Mouse (Mus musculus) c-Kit-negative CD71-positive TER-119-positive erythroid progenitor cells, embryonic 14.5 days (primary cell): ENCODE measurements around the gene Usp31.
A peak's percentile ranks its signal among the peaks of the same experiment; 100 is the strongest.

Experiments
- DNase-seq: peaks from one replicate; pipeline ENCODE4 v3.0.0-alpha.2; 2013; ENCODE audit warnings: low read depth, low spot score

The Usp31 gene

DNA sequence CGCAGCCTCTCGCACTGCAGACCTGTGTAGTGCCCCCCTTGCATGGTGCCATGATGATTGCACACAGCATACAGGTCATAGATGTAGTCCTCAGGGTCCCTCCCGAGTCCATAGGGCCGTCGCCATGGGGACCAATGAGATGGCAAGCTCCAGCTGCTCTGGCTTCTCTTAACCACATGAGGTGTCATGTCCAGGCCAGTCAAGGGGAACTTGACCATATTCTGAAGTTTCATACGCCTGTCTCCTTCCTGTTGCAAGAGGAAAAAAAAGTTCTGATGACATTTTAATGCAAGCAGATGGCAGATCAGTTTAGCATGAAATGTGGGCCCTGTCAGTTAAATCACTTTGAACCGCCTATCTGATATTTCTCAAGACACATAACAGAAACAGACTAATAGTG, 48.2 kb downstream of the Usp31 start:
- DNase-seq = no peak

GRCm38 (mm10) chr7:121654675-121655074, 52.4 kb downstream of the Usp31 start:
- no peak for DNase-seq

DNA sequence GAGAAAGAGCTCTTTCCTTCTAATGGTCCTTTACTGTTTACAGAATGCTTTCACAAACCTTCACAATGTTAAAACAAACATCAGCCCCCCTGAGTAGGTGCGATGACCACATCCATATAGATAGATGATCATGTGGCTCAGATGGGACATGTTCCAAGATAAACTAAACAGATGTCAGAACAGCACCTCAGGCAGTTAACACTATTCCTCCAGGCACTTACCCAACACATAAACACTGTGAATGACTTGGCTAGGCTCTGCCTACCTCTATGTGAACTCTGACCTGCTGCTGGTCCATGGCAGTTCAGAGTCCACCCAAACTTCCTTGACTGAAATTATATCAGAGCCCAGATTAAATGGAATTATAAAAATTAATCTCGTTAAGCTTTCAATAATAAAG, 54.4 kb downstream of the Usp31 start:
- no peak for DNase-seq

- no peak for DNase-seq
These were observed 56.3 kb downstream of the Usp31 start for GRCm38 (mm10) chr7:121650724-121651123.

DNA sequence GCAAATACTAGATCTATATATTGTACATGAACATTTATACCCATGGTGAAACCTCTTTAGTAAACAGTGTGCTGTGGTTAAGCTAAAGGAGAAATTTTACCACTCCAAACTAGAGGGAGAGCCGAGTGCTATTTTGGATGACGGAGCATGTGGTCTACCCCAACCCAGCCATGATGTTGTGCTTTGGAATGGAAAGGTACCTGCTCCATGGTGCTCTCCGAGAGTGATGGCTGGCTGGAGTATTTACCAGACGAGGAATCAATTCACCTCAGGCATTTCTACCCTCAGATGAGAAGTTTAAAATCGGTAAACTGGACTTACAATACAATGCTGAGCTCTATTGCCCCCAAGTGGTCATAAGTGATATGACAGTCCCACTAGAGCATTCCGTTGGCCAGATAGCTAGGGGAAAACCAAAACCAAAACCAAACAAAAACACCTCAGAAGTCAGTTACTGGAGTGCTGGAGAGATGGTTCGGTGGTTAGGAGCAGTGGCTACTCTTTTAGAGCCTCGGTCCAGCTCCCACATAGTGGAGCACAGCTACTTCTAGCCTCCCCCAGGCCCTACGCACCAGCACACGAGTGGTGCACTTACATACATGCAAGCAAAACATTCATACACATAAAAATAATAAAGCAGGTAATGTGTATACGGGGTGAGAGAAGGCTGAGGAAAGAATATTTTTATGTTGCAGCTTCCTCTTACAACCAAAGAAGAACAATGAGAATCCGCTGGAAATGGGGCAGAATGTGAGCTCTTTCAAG, 65.9 kb downstream of the Usp31 start:
- peak; percentile 20 for DNase-seq

DNA sequence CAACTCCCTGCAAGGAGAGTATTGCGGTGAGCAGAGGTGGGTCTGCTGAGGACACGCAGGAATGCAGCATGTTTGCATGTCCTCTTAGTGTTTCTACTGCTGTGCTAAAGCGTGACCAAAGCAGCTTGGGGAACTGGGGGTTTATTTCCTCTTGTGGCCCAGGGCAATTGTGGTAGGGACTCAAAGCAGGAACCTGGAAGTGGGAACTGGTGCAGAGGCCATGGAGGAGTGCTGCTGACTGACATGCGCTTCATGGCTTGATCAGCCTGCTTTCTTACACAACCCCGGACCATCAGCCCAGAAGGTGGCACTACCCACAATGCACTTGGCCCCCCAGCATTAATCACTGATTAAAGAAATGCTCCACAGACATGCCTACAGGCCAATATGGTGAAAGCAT, 70.3 kb downstream of the Usp31 start:
- no peak for DNase-seq

- no peak for DNase-seq
These were observed 72.8 kb downstream of the Usp31 start for GRCm38 (mm10) chr7:121634236-121634635.

GRCm38 (mm10) chr7:121622835-121623420, 84.1 kb downstream of the Usp31 start:
- DNase-seq = no peak

- DNase-seq = no peak
These were observed 84.6 kb downstream of the Usp31 start for GRCm38 (mm10) chr7:121622433-121622832.

DNA sequence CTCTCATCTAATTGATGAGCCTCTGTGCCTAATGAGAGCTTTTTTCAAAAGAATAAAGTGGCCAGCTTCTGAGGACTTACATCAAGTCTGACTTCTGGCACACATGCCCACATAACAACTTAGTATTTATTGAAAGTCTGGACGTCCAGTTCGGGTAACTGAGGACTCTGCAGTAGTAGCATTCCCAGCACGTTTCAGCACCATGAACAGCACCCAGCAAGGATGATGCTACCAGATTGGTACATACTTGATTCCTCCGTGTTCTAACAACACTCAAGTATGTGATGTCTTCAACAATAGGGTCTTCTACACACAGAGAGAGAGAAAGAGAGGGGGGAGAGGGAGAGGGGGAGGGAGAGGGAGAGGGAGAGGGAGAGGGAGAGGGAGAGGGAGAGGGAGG, 105.4 kb downstream of the Usp31 start:
- DNase-seq = no peak

GRCm38 (mm10) chr7:121596401-121596800, 110.7 kb downstream of the Usp31 start:
- no peak for DNase-seq

- DNase-seq = no peak
These were observed 111.6 kb downstream of the Usp31 start for GRCm38 (mm10) chr7:121595496-121595895.

DNA sequence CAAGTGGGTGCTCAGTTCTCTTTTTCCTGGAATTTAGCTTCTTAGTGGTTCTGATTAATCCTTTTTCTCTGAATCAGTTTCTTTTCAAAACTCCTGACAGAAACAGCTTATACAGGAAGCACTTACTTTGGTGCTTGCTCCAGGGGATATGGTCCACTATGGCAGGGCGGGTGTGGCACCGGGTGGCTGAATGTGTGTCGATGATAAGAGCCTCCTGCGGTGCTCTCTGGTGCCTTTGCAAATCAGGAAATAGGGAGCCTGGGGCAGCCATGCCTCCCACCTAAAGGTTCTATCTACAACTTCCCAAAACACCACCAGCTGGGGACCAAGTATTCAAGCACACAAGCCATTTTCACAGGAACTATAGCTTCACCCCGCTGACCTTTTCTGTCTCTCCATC, 112.0 kb downstream of the Usp31 start:
- DNase-seq = no peak

- no peak for DNase-seq
These were observed 112.4 kb downstream of the Usp31 start for GRCm38 (mm10) chr7:121594623-121595022.
